Mouse (Mus musculus): ENCODE results near the gene Klc1.
A peak's percentile ranks its signal among the peaks of the same experiment; 100 is the strongest.

The Klc1 gene

GRCm38 (mm10) chr12:111813766-111814617 is 55.3 kb downstream of the Klc1 start, which contains the start of the genes Xrcc3 and Zfyve21:
Gene Xrcc3, minus strand, starts transcription at chr12:111813873.
Gene Zfyve21, plus strand, starts transcription at chr12:111814170.
- DNase-seq (ENCODE audit: low spot score) = peak; percentile 99

- DNase-seq (ENCODE audit: low spot score) = peak; percentile 46
Observed at GRCm38 (mm10) chr12:111814769-111815762, 56.4 kb downstream of the Klc1 start.

GRCm38 (mm10) chr12:111816528-111816927 is 57.9 kb downstream of the Klc1 start:
- no peak for DNase-seq (ENCODE audit: low spot score)

GRCm38 (mm10) chr12:111816967-111817366 is 58.3 kb downstream of the Klc1 start:
- DNase-seq (ENCODE audit: low spot score) = peak; percentile 86

- no peak for DNase-seq (ENCODE audit: low spot score)
Observed at GRCm38 (mm10) chr12:111817991-111818390, 59.3 kb downstream of the Klc1 start.

GRCm38 (mm10) chr12:111819936-111820335 is 61.3 kb downstream of the Klc1 start:
- DNase-seq (ENCODE audit: low spot score) = no peak

- no peak for DNase-seq (ENCODE audit: low spot score)
Observed at GRCm38 (mm10) chr12:111820708-111821107, 62.1 kb downstream of the Klc1 start.

GRCm38 (mm10) chr12:111821931-111822330 is 63.3 kb downstream of the Klc1 start:
- no peak for DNase-seq (ENCODE audit: low spot score)

- no peak for DNase-seq (ENCODE audit: low spot score)
Observed at GRCm38 (mm10) chr12:111827556-111827955, 68.9 kb downstream of the Klc1 start.

GRCm38 (mm10) chr12:111829447-111829846 is 70.8 kb downstream of the Klc1 start:
- DNase-seq (ENCODE audit: low spot score) = no peak

GRCm38 (mm10) chr12:111829954-111830353 is 71.3 kb downstream of the Klc1 start:
- no peak for DNase-seq (ENCODE audit: low spot score)

GRCm38 (mm10) chr12:111830375-111830774 is 71.7 kb downstream of the Klc1 start:
- DNase-seq (ENCODE audit: low spot score) = no peak

- no peak for DNase-seq (ENCODE audit: low spot score)
Observed at GRCm38 (mm10) chr12:111832643-111833042, 74.0 kb downstream of the Klc1 start.

- DNase-seq (ENCODE audit: low spot score) = no peak
Observed at GRCm38 (mm10) chr12:111833457-111833856, 74.8 kb downstream of the Klc1 start.

GRCm38 (mm10) chr12:111842565-111843433 is 84.2 kb downstream of the Klc1 start:
- peak; percentile 39 for DNase-seq (ENCODE audit: low spot score)

- no peak for DNase-seq (ENCODE audit: low spot score)
Observed at GRCm38 (mm10) chr12:111843470-111843869, 84.8 kb downstream of the Klc1 start.

GRCm38 (mm10) chr12:111845953-111846352 is 87.3 kb downstream of the Klc1 start:
- DNase-seq (ENCODE audit: low spot score) = no peak

GRCm38 (mm10) chr12:111846815-111847214 is 88.2 kb downstream of the Klc1 start:
- no peak for DNase-seq (ENCODE audit: low spot score)

GRCm38 (mm10) chr12:111848300-111848798 is 89.7 kb downstream of the Klc1 start:
- no peak for DNase-seq (ENCODE audit: low spot score)

- no peak for DNase-seq (ENCODE audit: low spot score)
Observed at GRCm38 (mm10) chr12:111851235-111851634, 92.6 kb downstream of the Klc1 start.

GRCm38 (mm10) chr12:111851745-111852144 is 93.1 kb downstream of the Klc1 start:
- no peak for DNase-seq (ENCODE audit: low spot score)

Measured in yolk sac, embryonic 10.5 days (tissue).